Mouse (Mus musculus) c-Kit-positive CD71-positive TER-119-negative erythroid progenitor cells, embryonic 14.5 days (primary cell): Measurements from ENCODE around the gene Zfp184.

Source experiments
- DNase-seq: peaks from one replicate; pipeline ENCODE4 v3.0.0-alpha.2; 2013; ENCODE audit warnings: low read depth

The Zfp184 gene

GRCm38 (mm10) chr13:21984486-21984885, 39.6 kb downstream of the Zfp184 start:
- no peak for DNase-seq

DNA sequence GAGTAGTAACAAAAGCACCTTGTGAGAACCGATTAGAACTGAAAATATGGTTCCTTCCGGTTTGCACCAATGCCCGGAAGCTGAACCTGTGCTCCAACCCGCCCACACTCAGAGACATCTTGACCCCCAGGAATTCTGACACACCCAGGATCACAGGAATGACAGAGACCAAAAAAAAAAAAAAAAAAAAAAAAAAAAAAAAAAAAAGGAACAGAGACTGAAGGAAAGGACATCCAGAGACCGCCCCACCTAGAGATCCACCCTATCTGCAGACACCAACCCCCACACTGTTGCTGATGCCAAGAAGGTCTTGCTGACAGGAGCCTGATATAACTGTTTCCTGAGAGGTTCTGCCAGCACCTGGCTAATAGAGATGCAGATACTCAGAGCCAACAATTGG, 47.7 kb downstream of the Zfp184 start:
- no peak for DNase-seq

GRCm38 (mm10) chr13:21993957-21994738, 49.3 kb downstream of the Zfp184 start:
- no peak for DNase-seq

- DNase-seq, result no peak
These were observed 50.0 kb downstream of the Zfp184 start for GRCm38 (mm10) chr13:21994896-21995295.

- DNase-seq, result no peak
These were observed 50.5 kb downstream of the Zfp184 start for GRCm38 (mm10) chr13:21995331-21995914.

- DNase-seq, result peak; percentile 59
These were observed 51.4 kb downstream of the Zfp184 start for GRCm38 (mm10) chr13:21996101-21996839.

- no peak for DNase-seq
These were observed 51.9 kb downstream of the Zfp184 start for GRCm38 (mm10) chr13:21996840-21997185.

DNA sequence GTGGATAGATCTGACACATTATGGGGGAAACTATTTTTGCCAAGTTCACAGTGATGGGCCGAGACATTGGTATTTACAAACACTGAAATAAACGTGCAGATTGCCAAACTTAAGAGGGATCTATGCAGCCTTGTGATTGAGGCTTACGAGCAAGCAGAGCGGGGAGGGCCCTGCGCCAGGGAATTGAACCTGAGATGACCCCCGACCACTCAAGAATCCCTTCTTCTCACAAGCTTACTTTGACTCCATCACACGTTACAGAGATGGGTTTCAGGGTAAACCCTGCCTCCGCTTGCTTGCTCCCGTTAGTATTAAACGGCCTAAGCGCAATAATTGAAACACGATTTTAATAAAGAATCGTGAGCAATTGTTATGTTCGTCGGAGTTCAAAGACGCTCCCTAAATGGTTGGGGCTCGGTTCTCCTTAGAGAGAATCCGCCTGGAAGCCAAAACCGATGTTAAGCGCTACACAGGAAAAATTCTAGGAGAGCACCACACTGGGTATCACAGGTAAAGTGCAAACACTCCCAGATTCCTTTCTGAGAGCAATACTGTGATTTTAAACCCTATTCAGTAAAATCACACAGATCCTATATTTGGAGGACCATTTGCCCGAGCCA, 52.4 kb downstream of the Zfp184 start:
- no peak for DNase-seq

- no peak for DNase-seq
These were observed 52.9 kb downstream of the Zfp184 start for GRCm38 (mm10) chr13:21997821-21998220.

DNA sequence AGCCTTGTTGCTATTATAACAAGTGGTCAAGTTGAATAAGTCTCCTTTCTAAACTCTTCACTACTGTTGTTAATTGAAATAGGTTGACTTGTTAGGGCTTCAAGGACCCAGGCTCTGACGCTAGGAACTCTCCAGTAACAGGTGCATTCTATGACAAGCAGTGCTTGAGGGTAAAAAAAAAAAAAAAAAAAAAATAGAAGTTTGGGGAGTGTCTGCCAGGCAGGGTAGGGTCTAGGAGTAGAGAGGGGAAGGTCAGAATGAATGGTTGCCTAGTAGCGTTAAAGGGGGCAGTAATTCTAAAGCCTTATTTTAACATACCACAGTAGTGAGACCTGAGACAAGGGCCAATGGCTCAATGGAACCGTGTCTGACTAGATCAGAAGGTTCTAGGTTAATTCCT, 53.5 kb downstream of the Zfp184 start:
- no peak for DNase-seq

DNA sequence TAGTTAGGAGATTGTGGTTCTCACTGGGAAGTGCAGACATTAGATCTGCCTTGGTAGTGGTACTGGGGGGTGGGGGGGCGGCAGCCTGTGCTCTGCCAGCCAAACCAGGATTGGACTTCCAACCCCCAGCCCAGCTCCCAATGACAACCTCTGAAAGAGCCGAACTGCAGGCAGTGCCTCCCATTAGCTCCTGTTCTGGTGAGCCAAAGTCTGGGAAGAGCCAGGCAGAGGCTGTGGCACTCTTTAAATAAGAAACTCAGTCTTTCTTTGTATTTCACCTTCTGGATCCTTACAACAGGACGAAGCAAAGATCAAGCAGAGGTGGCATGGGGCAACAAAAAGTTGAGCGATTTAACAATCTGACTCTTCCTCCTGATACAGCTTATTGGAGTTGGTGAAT, 54.3 kb downstream of the Zfp184 start:
- DNase-seq, result no peak

GRCm38 (mm10) chr13:22001346-22001745, 56.5 kb downstream of the Zfp184 start:
- DNase-seq, result no peak

- no peak for DNase-seq
These were observed 56.9 kb downstream of the Zfp184 start for GRCm38 (mm10) chr13:22001823-22002222.

DNA sequence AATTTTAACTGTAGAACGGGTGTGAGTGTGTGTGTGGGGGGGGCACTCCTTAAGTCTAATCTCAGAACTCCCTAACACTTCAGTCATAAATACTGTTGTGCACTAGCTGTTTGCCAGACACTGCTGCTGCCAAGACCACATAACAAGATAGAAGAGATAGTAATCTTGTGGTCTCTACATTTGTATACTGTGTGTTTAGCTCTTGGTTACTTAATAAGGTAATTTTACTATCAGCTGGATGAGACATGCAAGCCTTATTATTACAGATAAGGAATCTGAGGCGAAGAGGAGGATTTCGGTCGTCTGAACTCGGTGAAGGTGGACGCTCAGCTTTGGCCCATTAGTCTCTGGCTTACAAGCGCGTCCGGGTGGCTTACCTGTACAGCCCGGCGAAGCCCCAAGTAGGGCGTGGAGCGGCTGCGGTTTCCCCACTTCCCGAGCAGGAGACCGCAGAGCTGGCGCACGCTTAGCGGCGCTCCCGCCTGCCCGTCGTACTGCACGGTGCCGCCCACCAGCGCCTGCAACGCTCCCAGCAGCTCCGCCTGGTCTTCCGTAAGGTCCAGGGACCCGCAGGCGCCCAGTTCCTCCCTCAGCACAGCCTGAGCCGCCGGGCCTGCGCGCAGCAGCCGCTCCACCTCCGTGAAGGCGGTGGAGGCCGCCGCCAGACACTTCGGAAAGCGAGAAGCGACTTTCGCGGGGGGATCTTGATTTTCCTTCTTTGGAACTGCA, 60.9 kb downstream of the Zfp184 start:
- DNase-seq, result no peak

- DNase-seq, result no peak
These were observed 61.6 kb downstream of the Zfp184 start for GRCm38 (mm10) chr13:22006334-22007120.

DNA sequence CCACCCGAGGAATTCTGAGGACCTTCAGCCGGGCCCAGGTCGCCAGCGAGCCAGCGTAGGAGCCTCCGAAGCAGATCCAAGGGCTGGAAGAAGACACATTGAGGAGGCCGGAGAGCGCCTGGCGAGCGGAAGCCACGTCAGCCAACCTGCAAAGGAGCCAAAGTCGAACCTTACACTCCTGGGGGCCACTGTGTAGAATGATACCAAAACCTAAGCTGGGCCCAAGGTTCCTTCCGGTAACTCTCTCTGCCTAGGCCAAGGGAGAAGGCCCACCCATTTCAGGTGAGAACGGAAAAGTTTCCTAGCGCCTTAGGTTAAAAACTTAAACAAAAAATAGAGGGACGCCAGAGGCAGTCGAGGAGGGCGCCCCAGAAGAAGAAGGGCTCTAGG, 62.2 kb downstream of the Zfp184 start:
- DNase-seq, result no peak

GRCm38 (mm10) chr13:22007872-22008271, 63.0 kb downstream of the Zfp184 start:
- DNase-seq, result no peak

DNA sequence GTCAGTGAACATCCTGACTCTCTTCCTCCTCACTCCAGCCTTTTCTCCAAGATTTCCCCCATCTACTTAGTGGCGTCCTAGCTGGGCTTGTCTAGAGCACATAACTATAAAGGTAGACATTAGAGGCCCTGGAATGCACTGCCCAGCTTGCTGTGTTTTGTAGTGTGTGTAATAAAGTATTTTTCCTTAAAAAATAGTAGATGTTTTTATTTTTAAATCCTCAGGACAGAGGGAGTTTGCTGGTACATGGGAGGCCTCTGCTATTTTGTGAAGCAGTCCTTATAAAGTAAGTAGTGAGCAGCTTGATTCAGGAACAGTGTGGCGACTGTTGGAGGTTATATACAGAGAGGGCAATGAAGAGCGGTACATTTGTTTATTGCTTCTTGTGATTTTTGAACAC, 63.8 kb downstream of the Zfp184 start:
- no peak for DNase-seq

- DNase-seq, result no peak
These were observed 64.7 kb downstream of the Zfp184 start, which contains the start of gene Prss16 for GRCm38 (mm10) chr13:22009642-22010041. Gene Prss16, minus strand, starts transcription at chr13:22009742.
